Mouse (Mus musculus) lung, adult 10 weeks (tissue): ENCODE measurements around the gene Stard13. TPM values are rescaled to one million over a fixed set of nuclear protein-coding genes. Genes with fewer than 3 reads are reported as not detected.

Experiments used
- polyA plus RNA-seq: library from polyadenylated mRNA; stranded (reverse); fragments of 350-450 nt; fragmentation: Illumina TruSeq; extraction: RNeasy Lipid Tissue Mini Kit (QIAGEN cat#74804); gene quantifications from one replicate; pipeline ENCODE4 v1.2.3, GENCODE M21; 2014; ENCODE audit warnings: low read depth, low replicate concordance; ENCODE audit not compliant: insufficient read depth

Gene Stard13
- polyA plus RNA-seq, result 17.9 TPM

DNA sequence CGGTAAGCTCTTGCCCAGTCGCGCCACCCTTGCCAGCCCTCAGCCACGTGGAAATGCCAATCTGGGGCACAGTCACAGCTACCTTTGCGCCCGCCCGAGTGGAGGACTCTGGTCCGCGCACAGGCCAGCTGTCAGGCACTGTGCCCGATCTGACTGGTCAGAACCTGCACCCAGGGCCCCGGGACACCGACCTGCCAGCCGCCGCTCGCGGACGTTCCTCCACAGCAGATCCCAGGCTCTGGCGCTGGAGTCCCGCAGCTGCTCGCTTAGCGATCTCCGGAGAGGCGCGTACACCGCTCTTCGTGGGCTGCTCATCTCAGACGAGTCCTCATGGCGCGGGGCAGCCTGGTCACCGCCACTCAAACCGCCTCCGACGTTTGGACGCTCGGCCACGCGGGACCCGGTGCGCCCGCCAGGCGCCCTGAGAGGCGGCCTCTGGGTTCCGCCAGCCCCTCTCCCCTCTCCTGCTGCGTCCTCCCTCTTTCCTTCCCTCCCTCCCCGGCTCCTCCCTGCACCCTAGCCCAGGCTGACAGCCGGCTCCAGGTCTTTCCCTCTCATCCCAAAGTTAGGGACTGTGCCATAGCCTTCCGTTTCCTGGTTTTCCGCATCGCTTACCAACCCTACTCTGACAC is at the start of gene Stard13:
Stard13 (minus strand) TSS at position 437 of the 632 bp plus-strand sequence.

Other genes with a start within 250 kb of the Stard13 start
- gene Gm42906, start 194.3 kb upstream of the Stard13 start, polyA plus RNA-seq, result not detected